Mouse (Mus musculus) cerebellum, adult 2 months (tissue): ENCODE data around the gene Cd180.

Experiments
- CTCF ChIP-seq: fragments of 200-500 bp; IDR thresholded peaks from 2 replicates; pipeline ENCODE4 v1.5.1; 2011; ENCODE audit warnings: low read depth, mild to moderate bottlenecking, control low read depth, low read length, moderate library complexity, borderline replicate concordance; ENCODE audit not compliant: insufficient read depth
- POLR2A ChIP-seq: fragments of 200-500 bp; IDR thresholded peaks from 2 replicates; pipeline ENCODE4 v1.6.1; 2011; ENCODE audit warnings: low read length, control low read depth, borderline replicate concordance; ENCODE audit not compliant: insufficient read depth

DNA sequence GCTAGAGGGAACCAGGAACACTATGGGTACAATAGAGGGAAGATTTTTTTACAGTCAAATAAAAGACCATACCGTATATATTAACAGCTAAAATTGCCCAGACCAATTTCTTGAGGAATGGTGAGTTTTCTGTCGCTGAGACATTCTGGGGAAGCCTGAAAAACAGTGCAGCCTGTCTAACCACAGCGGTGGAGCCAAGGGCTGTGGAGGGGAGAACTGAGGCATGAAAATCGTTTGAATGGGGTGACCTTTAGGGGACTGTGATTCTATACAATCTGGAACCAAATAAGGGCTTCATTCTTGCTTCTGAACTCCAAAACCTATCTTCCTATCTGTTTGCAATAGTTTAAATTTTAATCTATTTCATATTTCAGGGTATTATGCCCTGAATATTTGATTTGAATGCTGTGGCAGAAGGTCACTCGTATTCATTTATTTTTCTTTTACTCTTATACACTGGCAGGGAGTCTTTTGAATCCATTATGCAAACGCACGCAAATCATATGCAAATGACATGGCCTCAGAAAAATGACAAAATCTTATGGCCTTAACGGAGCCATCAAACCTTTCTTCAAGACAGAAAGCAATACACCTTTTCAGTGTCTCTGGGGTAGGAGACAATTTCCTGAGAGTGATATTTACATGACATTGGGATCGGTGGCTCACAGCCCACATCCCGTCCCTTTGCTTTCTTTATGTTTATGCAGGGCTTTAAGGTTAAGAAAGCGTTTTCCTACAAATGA, 1.8 kb upstream of the Cd180 start:
- TF ChIP-seq CTCF (no peak), POLR2A (no peak)
